Mouse (Mus musculus) midbrain, embryonic 11.5 days (tissue): ENCODE results near the gene Jade2. TPM values are rescaled to one million over a fixed set of nuclear protein-coding genes. Genes with fewer than 3 reads are reported as not detected.
A peak's percentile ranks its signal among the peaks of the same experiment; 100 is the strongest.

ENCODE experiments used
- ATAC-seq: fragments of 200-750 bp; cut with Nextera tagmentation; 2 replicates; pipeline ENCODE4 v1.8.0; 2017; ENCODE audit warnings: moderate TSS enrichment, moderate library complexity; ENCODE audit not compliant: low FRiP score
- DNase-seq: peaks from one replicate; pipeline ENCODE4 v3.0.0; 2015; ENCODE audit warnings: low spot score; ENCODE audit errors: missing footprints
- H3K27ac ChIP-seq: fragments of 300-500 bp; sonication (generic); 2 replicates; pipeline ENCODE4 v1.5.1; 2014; ENCODE audit warnings: low read depth, low read length
- H3K27me3 ChIP-seq: fragments of 300-500 bp; sonication (generic); 2 replicates; pipeline ENCODE4 v1.6.1; 2014; ENCODE audit warnings: mild to moderate bottlenecking, low read length, moderate library complexity, mixed read lengths; ENCODE audit not compliant: control insufficient read depth, insufficient read depth
- H3K36me3 ChIP-seq: fragments of 300-500 bp; sonication (generic); 2 replicates; pipeline ENCODE4 v1.6.1; 2014; ENCODE audit warnings: mild to moderate bottlenecking, low read length, moderate library complexity, mixed read lengths; ENCODE audit not compliant: control insufficient read depth, insufficient read depth
- H3K4me1 ChIP-seq: fragments of 300-500 bp; sonication (generic); 2 replicates; pipeline ENCODE4 v1.6.1; 2014; ENCODE audit warnings: low read length; ENCODE audit not compliant: control insufficient read depth, insufficient read depth
- H3K4me2 ChIP-seq: fragments of 300-500 bp; sonication (generic); 2 replicates; pipeline ENCODE4 v1.6.1; 2014; ENCODE audit warnings: mild to moderate bottlenecking, moderate library complexity
- H3K4me3 ChIP-seq: fragments of 300-500 bp; sonication (generic); 2 replicates; pipeline ENCODE4 v1.5.1; 2014; ENCODE audit warnings: low read depth, low read length
- H3K9ac ChIP-seq: fragments of 300-500 bp; sonication (generic); 2 replicates; pipeline ENCODE4 v1.6.1; 2014; ENCODE audit warnings: low read length
- H3K9me3 ChIP-seq: fragments of 300-500 bp; sonication (generic); 2 replicates; pipeline ENCODE4 v1.6.1; 2016; ENCODE audit warnings: low read length; ENCODE audit not compliant: control insufficient read depth
- WGBS: fragments of 180-500 bp; shearing (Covaris S2); extraction: QIAGEN DNeasy Blood & Tissue Kit; methylation state at CpG from one replicate; pipeline ENCODE4 v1.1.7; 2014; 5-methylcytosine and 5-hydroxymethylcytosine counted together
- polyA plus RNA-seq: library from polyadenylated mRNA; unstranded; fragments of >200 nt; fragmentation: Nextera tagmentation; extraction: Ambion mirVana; gene quantifications from 2 replicates; pipeline ENCODE4 v1.2.1, GENCODE M21; 2014

The Jade2 gene
- polyA plus RNA-seq, 1 experiment from 2014 or later, result 0.20 TPM

- Histone ChIP-seq H3K27ac (no peak overlapping the region), H3K27me3 (no peaks in the 10 kb centered on the region), H3K4me2 (peak overlapping the region; percentile 89; the same call in 1 of the 2 replicates), H3K9me3 (no peaks in the 10 kb centered on the region), H3K4me1 (peaks cover 7% of the 10 kb centered on the region), H3K4me3 (no peak overlapping the region), H3K9ac (no peak overlapping the region), H3K36me3 (no peaks in the 10 kb centered on the region)
- ATAC-seq (no peak), DNase-seq (no peak)
- 91% methylated on average over 4 of the region's 4 CpGs for WGBS
Measured at GRCm38 (mm10) chr11:51764816-51765215, 92.6 kb downstream of the Jade2 start.

DNA sequence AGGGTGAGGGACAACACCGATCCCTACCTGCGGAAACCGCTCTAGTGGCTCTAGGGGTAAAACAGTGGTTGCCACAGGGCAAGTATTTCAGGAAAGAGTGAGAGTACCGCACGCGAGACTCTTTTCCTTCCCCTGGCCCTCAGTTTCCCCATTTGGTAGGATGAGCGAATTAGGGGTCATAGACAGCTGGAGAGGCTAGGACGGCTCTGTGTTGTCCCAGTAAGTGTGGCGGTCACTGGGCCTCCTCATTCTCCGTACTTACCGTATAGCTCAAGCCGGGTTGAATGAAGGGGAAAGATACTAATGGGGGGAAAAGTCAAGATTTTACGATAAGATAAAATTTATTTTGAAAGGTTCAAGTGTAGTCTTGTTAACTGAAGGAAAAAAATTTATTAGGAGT, 93.5 kb downstream of the Jade2 start:
- peak; percentile 14; the same call in 1 of the 2 replicates for ATAC-seq
- H3K27ac ChIP-seq, result no peak overlapping the region
- no peaks in the 10 kb centered on the region for H3K9me3 ChIP-seq
- DNase-seq, result no peak
- peaks cover 7% of the 10 kb centered on the region for H3K4me1 ChIP-seq
- H3K9ac ChIP-seq, result peak overlapping the region; percentile 87
- 7% methylated on average over 13 of the region's 13 CpGs for WGBS
- peak overlapping the region; percentile 89 for H3K4me2 ChIP-seq
- H3K27me3 ChIP-seq, result no peaks in the 10 kb centered on the region
- peak overlapping the region; percentile 90 for H3K4me3 ChIP-seq
- no peaks in the 10 kb centered on the region for H3K36me3 ChIP-seq

Other genes with a start within 250 kb of the Jade2 start
- gene Nhp2, start 237.9 kb downstream of the Jade2 start, polyA plus RNA-seq, result 152 and 167 TPM in 2 replicates
- 40.4 and 41.5 TPM in 2 replicates for gene Rmnd5b, start 221.8 kb downstream of the Jade2 start, polyA plus RNA-seq
- gene N4bp3, start 206.8 kb downstream of the Jade2 start, polyA plus RNA-seq, result 6.3 and 9.2 TPM in 2 replicates
- gene D930048N14Rik, start 206.7 kb downstream of the Jade2 start, polyA plus RNA-seq, result 0.18 and 0.52 TPM in 2 replicates
- gene 0610009B22Rik, start 168.8 kb downstream of the Jade2 start, polyA plus RNA-seq, result 98.9 and 103 TPM in 2 replicates
- gene Sec24a, start 94.0 kb downstream of the Jade2 start, polyA plus RNA-seq, result 13.0 and 14.5 TPM in 2 replicates
- 128 and 141 TPM in 2 replicates for gene Sar1b, start 94.0 kb downstream of the Jade2 start, polyA plus RNA-seq
- 141 and 142 TPM in 2 replicates for gene Cdkn2aipnl, start 110.0 kb upstream of the Jade2 start, polyA plus RNA-seq
- gene Ube2b, start 143.1 kb upstream of the Jade2 start, polyA plus RNA-seq, result 192 and 214 TPM in 2 replicates
- gene Cdkl3, start 146.6 kb upstream of the Jade2 start, polyA plus RNA-seq, result 11.0 and 16.6 TPM in 2 replicates
- 133 and 138 TPM in 2 replicates for gene Ppp2ca, start 241.0 kb upstream of the Jade2 start, polyA plus RNA-seq